Mouse (Mus musculus) layer of hippocampus, postnatal 25 days (tissue): ENCODE measurements around the gene Gng2. TPM values are rescaled to one million over a fixed set of nuclear protein-coding genes. Genes with fewer than 3 reads are reported as not detected.
"Not testable (repeated sequence)": the region's sequence is repeated elsewhere in the genome, so short reads cannot be mapped to it uniquely, and the experiment has no call there.

ENCODE experiments used
- DNase-seq, 2 experiments: peaks; one replicate each; pipeline ENCODE4 v3.0.0; 2022; ENCODE audit warnings: mixed read lengths in 2 of 2, low spot score in 1 of 2; ENCODE audit errors: extremely low spot score in 1 of 2
- total RNA-seq, 2 experiments: library from RNA; stranded (reverse); gene quantifications; 2 replicates each; pipeline ENCODE4 v1.2.3; 2021

The Gng2 gene
- total RNA-seq, 2 experiments from 2014 or later, result 311 to 324 TPM

DNA sequence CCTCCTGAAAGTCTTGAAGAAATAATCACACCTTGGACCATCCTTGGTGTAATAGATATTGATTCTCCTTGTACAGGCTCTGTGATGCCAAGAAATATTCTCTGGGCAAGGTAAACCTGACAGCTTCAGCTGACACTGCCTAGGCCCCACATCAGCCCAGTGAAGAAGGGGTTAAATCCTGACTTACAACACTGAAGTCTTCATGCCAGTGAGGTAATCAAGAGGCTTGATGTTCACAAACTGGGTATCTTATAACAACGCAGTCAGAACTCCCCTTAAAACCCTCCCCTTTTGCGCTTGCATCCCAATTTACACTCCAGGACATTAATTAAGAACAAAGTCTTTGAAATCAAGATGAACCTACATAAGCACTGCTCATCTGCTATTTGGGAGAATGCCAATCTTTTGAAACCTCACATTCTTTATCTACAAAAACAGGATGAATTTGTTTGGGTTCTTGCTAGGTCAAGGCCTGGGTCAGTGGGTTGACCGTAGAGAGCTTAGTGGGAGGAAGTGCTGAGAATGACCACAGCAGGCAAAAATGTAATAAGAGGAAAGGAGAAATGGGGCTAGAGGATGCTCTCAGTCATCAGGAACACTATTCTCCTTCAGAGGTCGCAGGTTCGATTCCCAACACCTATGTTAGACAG is 110.0 kb downstream of the Gng2 start:
- no peak for DNase-seq

DNA sequence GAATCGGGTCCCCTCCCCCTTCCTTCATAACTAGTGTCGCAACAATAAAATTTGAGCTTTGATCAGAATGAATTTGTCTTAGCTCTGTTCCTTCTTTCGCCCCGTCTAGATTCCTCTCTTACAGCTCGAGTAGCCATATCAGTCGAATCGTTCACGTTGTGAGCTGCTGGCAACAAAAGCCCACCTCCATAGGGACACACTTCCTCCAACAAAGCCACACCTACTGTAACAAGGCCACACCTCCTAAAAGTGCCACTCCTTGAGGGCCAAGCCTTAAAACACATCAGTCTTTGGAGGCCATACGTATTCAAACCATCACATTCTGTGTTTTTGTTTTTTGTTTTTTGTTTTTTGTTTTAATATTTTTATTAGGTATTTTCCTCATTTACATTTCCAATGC is 112.3 kb downstream of the Gng2 start:
- DNase-seq, result not testable (repeated sequence)

DNA sequence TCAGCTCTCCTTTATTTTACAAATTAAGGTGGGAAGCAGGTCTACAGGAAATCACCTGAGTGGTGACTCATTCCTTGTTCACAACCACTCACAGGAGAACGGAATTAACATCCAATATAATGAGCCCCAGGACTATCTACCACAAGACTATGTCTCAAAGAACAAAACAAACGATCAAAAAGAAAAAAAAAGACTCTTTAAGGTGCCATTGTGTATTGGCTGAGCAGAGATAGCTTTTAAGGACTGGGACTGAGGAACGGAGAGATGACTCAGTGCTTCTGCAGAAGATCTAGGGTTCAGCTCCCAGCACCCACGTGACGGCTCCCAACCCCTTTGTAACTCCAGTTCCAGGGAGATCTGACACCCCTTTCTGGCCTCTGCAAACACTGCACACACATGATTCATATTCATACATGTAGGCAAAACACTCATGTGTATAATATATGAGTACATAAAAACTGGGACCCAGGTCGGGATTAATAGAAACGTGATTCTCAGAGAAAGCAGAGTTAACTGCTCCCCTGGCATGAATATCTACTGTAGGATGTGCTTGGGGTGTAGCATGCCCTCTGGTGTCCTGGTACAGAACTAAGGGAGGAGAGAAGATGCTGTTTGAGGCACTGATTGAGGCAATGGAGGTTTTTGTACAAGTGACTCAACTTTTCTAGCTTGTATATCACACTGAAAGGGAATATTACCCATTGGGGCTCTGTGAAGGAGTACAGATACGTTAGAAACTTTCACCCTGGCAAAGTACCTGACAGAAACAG is 115.9 kb downstream of the Gng2 start:
- no peak for DNase-seq

DNA sequence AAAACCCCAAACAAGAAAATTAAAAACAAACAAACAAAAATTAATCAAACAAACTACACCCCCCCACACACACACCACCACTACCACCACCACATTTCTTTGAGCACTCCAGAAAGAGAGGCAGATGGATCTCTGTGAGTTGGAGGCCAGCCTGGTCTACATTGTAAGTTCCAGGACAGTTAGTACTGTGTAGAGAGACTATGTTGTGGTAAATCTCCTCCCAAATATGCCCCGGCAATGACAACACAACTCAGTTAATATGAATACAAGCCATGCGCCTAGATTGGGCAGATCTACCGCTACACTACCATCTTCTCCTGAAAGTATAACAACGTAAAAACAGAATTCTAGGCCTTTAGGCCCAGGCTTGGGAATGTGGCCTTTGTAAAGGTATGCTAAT is 117.1 kb downstream of the Gng2 start:
- no peak for DNase-seq

DNA sequence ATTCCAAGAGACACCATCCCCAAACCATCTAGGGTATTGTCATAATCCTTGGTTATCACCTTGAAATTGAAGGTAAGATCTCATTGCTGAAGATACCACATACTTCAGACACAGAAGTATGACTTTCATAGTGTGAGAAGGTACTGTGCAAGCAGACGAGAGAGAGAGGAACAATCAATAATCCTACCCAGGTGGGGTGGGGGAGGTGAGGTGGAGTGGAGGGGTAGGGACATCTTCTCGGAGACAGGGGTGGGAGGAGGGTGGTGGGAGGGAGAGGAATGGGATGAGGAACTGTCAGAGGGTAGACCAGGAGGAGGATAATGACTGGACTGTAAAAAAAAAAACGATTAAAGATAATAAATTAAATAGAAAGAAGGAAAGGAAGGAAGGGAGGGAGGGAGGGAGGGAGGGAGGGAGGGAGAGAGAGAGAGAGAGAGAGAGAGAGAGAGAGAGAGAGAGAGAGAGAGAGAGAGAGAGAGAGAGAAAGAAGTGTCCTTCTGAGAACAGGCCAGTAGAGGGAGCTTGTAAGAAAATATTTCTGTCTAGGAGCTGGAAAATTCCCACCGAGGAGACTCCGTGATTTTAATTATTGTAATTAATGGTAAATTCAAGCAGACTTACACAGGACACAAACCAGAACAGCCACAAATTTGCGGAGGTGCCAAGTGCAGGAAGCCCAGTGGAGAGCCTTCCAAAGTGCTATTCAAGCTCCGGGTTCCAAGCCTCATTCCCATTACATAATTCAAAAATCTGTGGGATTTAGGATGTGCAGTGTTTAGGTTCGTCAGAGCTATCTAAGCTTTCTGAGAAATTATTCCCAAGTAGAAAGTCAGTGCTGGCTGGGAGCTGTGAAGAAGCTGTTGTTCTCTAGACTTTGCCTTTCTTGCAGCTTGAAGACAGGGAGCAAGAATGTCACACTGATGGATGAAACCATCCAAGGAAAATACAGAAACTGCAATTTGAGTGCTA is 118.3 kb downstream of the Gng2 start:
- DNase-seq, result peak; percentile 28 to 32

DNA sequence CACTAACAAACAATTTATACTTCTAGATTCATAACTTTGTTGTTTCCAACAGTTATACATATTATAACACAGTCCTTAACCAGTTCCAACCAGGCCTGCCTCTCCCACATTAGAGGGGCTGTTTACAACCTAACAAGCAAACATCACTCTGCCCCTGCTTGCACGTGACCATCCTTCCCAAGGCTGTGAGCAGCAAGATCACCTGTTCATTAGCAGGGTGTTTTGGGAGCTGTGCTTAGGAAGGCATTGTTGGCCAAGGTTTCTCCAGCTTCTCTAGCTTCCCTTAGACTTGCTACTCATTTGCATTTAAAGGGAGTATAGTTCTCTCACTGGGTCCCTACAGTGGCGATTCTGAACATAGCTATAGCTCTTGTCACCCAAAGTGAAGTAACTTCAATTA is 119.1 kb downstream of the Gng2 start:
- DNase-seq, result no peak

DNA sequence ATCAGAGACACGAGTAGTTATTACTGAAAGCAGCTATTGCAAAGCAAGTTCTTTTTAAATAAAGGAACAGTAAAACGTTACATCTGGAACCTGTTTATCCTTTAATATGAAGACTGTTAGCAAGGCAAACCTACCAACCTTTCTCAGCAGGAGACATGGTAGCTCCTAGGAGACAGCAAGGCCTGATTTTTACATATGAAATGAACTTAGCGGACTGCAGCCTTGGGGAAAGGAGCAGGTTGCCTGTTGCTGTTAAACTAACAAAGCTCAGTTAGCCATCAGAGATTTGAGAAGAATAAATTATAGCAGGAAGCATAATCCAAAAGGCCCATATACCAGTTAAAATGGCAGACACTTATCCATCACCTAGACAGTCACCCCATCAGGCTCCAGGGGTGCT is 124.0 kb downstream of the Gng2 start:
- DNase-seq, result no peak

DNA sequence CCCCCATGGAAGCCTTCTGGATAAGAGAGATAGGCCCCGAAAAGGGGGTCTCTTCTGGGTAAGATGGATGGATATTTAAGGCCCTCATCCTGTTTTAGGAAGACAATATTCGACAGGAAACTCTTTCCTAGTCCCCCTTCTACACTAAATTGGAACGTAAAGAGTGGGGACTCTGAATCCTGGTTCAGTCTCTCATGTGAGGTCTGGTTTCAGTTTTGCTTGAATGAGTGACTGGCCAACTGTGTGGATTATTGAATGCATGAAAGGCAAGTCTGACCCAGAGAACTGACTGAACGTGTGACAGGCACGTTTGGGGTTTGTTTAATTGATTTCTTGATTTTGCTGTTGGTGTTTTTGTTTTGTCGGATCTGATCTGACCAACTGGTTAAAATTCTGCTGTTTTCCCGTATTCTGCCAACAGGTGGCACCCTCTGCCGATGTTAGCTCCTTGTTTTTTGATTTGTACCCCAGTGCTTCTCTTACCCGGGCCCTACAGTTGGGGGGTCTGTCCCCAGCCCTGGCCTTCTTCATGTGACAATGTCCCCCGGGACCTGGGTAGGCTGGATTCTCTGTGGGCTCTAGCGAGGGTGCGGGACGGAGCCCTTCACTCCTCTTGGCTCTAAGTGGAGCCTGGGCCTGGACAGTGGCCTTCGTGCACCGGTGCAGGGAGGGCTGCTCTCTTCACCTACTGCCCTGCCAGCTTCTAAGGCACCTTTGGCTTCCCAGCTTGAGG is 137.7 kb downstream of the Gng2 start:
- DNase-seq, result peak; percentile 57 to 85

DNA sequence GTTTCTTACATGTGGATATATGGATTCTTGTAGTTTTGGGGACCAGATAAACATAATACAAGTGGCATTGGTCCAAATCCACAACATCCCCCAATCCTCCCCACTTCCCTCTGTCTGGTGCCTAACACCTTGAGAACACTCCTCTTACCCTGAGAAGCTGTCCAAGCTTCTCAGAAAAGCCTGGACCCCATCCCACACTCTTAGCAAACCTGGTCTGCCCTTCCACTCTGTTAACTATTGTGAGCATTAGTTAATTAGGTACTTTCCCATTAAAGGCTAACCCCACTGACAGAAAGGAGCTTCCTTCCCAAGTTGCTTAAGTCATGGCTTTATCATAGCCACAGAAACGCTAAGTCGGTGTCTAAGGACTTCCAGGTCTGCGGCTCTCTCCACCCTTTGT is 141.1 kb downstream of the Gng2 start:
- no peak for DNase-seq

DNA sequence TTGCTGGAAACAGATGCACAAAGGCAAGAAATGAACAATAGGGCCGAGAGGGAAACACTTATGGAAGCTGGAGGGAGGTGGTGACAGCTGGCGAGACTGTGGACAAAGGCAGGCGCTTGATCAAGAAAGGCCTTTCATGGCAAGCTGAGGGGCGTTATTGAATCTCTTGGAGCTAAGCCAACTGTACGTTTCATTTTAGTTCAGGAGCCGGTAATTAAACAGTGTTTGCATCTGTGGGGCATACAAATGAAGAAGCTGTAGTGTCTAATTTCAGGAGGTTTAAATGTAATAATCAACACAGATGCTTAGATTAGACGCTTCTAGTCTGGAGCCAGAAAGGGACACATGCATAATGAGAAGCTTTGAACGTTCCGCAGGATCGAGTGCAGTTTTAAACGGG is 151.9 kb downstream of the Gng2 start:
- DNase-seq, result no peak

DNA sequence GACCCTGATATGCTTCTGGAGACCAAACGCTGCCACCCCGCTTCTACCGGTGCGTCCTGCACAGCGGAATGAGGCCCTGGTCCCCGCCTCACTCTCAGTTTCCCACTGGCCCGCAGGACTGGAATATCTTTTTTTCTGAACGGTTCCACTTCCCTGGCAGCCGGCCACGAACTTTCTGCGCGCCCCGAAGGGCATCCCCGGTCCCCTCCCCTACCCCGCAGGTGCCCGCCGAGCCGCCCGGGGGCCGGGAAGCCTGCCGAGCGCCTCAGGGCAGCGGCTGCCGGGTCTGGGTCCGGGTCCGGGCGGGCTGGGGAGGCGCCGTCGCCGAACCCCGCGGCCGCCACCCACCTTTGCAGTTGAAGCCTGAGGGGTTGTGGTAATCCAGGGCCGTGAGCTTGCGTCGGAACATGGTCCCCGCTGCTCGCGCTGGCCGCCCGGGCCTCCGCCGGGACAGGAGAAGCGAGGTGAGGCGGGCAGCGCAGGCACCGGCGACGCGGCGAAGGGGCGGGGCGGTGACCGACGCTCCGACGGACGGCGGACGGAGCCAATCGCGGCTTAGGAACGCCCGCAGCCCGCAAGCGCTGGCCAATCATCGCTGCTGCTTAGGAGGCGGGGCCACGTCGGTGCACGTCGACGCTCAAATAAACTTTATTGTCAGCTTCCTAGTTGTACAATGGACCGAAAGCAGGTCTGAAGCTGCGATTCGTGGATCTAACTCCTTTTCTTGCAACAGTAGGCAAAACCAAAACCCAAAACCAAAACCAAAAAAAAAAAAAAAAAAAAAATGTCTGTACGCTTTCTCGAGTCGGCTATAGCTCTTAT is 153.9 kb downstream of the Gng2 start, which contains the start of gene Rtraf:
Rtraf (minus strand) TSS at position 504 of the 822 bp plus-strand sequence.
- DNase-seq, result peak; percentile 81 to 91

Other genes with a start within 250 kb of the Gng2 start
- gene Nid2, start 226.4 kb downstream of the Gng2 start, total RNA-seq, result 1 to 10 TPM; 3.1 to 3.4 TPM
- 10 to 100 TPM; 49.9 to 53.3 TPM for gene Rtraf, start 153.8 kb downstream of the Gng2 start, total RNA-seq
- 1 to 10 TPM; 5.5 to 6.0 TPM for gene Saysd1, start 160.9 kb upstream of the Gng2 start, total RNA-seq
- under 1 TPM; 0.42 to 0.57 TPM for gene Kcnk5, start 204.2 kb upstream of the Gng2 start, total RNA-seq